In the genomic region with DNA sequence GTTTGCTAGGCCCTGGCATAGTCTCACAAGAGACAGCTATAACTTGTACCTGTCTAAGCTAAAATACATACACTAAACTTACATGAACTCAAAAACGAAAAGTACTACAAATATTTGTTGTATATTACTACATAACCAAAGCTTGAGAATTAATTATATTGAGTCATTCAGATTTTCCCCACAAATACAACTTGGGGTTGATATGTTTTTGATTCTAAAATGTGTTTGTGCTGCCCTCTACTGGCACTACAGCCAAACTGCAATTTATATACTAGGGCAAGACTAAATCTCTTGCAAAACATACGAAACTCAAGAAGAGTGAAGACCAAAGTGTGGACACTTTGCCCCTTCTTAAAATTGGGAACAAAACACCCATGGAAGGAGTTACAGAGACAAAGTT, we compare ENCODE assay signal across 8 mouse cellular contexts. TPM values are rescaled to one million over a fixed set of nuclear protein-coding genes. Genes with fewer than 3 reads are reported as not detected.
DNase-seq lines count a peak whose midpoint lies in the region; ATAC-seq and TF ChIP-seq lines count a peak whose summit lies in the region.
"Not testable (repeated sequence)": the region's sequence is repeated elsewhere in the genome, so short reads cannot be mapped to it uniquely, and the experiment has no call there.

No protein-coding gene starts in this region.

- not testable (repeated sequence) for H3K9me3 ChIP-seq in kidney, postnatal 0 days (replicated peaks; ENCODE audit: low read length); limb, embryonic 11.5 days (ENCODE audit: control insufficient read depth, low read length); midbrain, embryonic 14.5 days (ENCODE audit: control insufficient read depth, low read length); stomach, postnatal 0 days (ENCODE audit: control insufficient read depth, low read length)

- WGBS in kidney, postnatal 0 days, result 30% methylated on average over 2 of the region's 2 CpGs
- 33% methylated on average over 2 of the region's 2 CpGs for WGBS in limb, embryonic 11.5 days
- WGBS in midbrain, embryonic 14.5 days, result 32% methylated on average over 2 of the region's 2 CpGs
- WGBS in stomach, postnatal 0 days, result 32% methylated on average over 2 of the region's 2 CpGs

- not testable (repeated sequence) for H3K36me3 ChIP-seq in kidney, postnatal 0 days (ENCODE audit: insufficient read depth, low read length); limb, embryonic 11.5 days (ENCODE audit: control insufficient read depth, insufficient read depth, low read length); stomach, postnatal 0 days (ENCODE audit: control insufficient read depth, insufficient read depth, low read length)
- peaks cover 24% of the 10 kb centered on the region; the same call in 1 of the 2 replicates for H3K36me3 ChIP-seq in midbrain, embryonic 14.5 days (ENCODE audit: control insufficient read depth, insufficient read depth, low read length)

- not testable (repeated sequence) for H3K27ac ChIP-seq in gastrocnemius, adult 2 months; kidney, postnatal 0 days; limb, embryonic 11.5 days (replicated peaks; ENCODE audit: low read depth, low read length); midbrain, embryonic 14.5 days (replicated peaks; ENCODE audit: low read depth, low read length); stomach, postnatal 0 days (replicated peaks)

- H3K9ac ChIP-seq in kidney, postnatal 0 days (ENCODE audit: low read depth, low read length); limb, embryonic 11.5 days (ENCODE audit: low read length); midbrain, embryonic 14.5 days (replicated peaks; ENCODE audit: low read length); stomach, postnatal 0 days (ENCODE audit: low read length): not testable (repeated sequence)

- peak; percentile 64 for DNase-seq in CD4-positive, CD25-positive, alpha-beta regulatory T cell, adult 2 months (ENCODE audit: low read depth, low spot score)
- DNase-seq in adrenal gland, postnatal 14 days, result peak; percentile 25
- peak; percentile 48 for DNase-seq in embryo, embryonic 11 days
- DNase-seq in gastrocnemius, adult 2 months, result not testable (repeated sequence)
- DNase-seq in kidney, postnatal 0 days (ENCODE audit: low spot score), result peak; percentile 28
- peak; percentile 51 for DNase-seq in limb, embryonic 11.5 days (ENCODE audit: low spot score)
- peak; percentile 82 for DNase-seq in midbrain, embryonic 14.5 days
- DNase-seq in stomach, postnatal 0 days (ENCODE audit: low spot score), result peak; percentile 18

- H3K4me2 ChIP-seq in kidney, postnatal 0 days (ENCODE audit: low read length); limb, embryonic 11.5 days (ENCODE audit: low read depth, severe bottlenecking); midbrain, embryonic 14.5 days (ENCODE audit: low read length); stomach, postnatal 0 days (replicated peaks; ENCODE audit: low read depth): not testable (repeated sequence)

- H3K27me3 ChIP-seq in kidney, postnatal 0 days (ENCODE audit: insufficient read depth, low read length); limb, embryonic 11.5 days (ENCODE audit: control insufficient read depth, insufficient read depth, low read length); midbrain, embryonic 14.5 days (ENCODE audit: control insufficient read depth, insufficient read depth, low read length); stomach, postnatal 0 days (ENCODE audit: control insufficient read depth, insufficient read depth, low read length): not testable (repeated sequence)

- ATAC-seq in kidney, postnatal 0 days (replicated peaks; ENCODE audit: low FRiP score, low read depth); limb, embryonic 11.5 days (ENCODE audit: insufficient number of reproducible peaks, low FRiP score, low TSS enrichment, low read depth); midbrain, embryonic 14.5 days (ENCODE audit: low FRiP score, low TSS enrichment); stomach, postnatal 0 days (ENCODE audit: low FRiP score, low TSS enrichment): not testable (repeated sequence)

- TF ChIP-seq EP300 in stomach, postnatal 0 days (optimal IDR thresholded peaks at IDR 0.05), result not testable (repeated sequence)

- intact Hi-C loops in gastrocnemius, adult 2 months (cut with DNase I), result not testable (repeated sequence)

- not testable (repeated sequence) for H3K4me1 ChIP-seq in kidney, postnatal 0 days (replicated peaks; ENCODE audit: insufficient read depth, low read length); limb, embryonic 11.5 days (ENCODE audit: control insufficient read depth, insufficient read depth, low read length); midbrain, embryonic 14.5 days (ENCODE audit: control insufficient read depth, insufficient read depth, low read length); stomach, postnatal 0 days (replicated peaks; ENCODE audit: control insufficient read depth, insufficient read depth)

- not testable (repeated sequence) for H3K4me3 ChIP-seq in gastrocnemius, adult 2 months; kidney, postnatal 0 days (replicated peaks; ENCODE audit: low read depth, low read length); limb, embryonic 11.5 days (ENCODE audit: low read depth, low read length); midbrain, embryonic 14.5 days (replicated peaks; ENCODE audit: low read depth, low read length); stomach, postnatal 0 days (ENCODE audit: low read depth, low read length)

- TF ChIP-seq CTCF in gastrocnemius, adult 2 months (IDR thresholded peaks at IDR 0.05), result peak; percentile 55
- TF ChIP-seq CTCF in kidney, postnatal 0 days (IDR thresholded peaks at IDR 0.05; ENCODE audit: low read depth), result peak; percentile 71
- TF ChIP-seq CTCF in stomach, postnatal 0 days (IDR thresholded peaks at IDR 0.05; ENCODE audit: low read depth), result peak; percentile 75

RNA-seq across cellular contexts. Expression of gene Mettl4, which starts 19.4 kb away (rescaled TPM):
- 12.6 and 12.7 TPM in 2 replicates for total RNA-seq in adrenal gland, postnatal 14 days (2021)
- total RNA-seq in gastrocnemius, adult 2 months (2021), result 1 to 10 TPM; 7.6 to 9.6 TPM
- 14.4 and 15.0 TPM in 2 replicates for polyA plus RNA-seq in kidney, postnatal 0 days (2015; fragmentation: Nextera tagmentation; extraction: Ambion mirVana)
- polyA plus RNA-seq in limb, embryonic 11.5 days (2014; fragmentation: Nextera tagmentation; extraction: Ambion mirVana), result 32.5 and 35.0 TPM in 2 replicates
- polyA plus RNA-seq in midbrain, embryonic 14.5 days (2014; fragmentation: Nextera tagmentation; extraction: Ambion mirVana), result 21.2 and 28.7 TPM in 2 replicates
- 6.5 and 6.6 TPM in 2 replicates for polyA plus RNA-seq in stomach, postnatal 0 days (2015; fragmentation: Nextera tagmentation; extraction: Ambion mirVana)
